Mouse (Mus musculus) kidney, embryonic 16.5 days (tissue): ENCODE measurements around the gene Acvr1b. TPM values are rescaled to one million over a fixed set of nuclear protein-coding genes. Genes with fewer than 3 reads are reported as not detected.

ENCODE experiments used
- ATAC-seq: fragments of 200-750 bp; cut with Nextera tagmentation; 2 replicates; pipeline ENCODE4 v1.8.0; 2017; ENCODE audit warnings: moderate TSS enrichment; ENCODE audit not compliant: low FRiP score, low TSS enrichment
- H3K27ac ChIP-seq: fragments of 300-500 bp; sonication (generic); 2 replicates; pipeline ENCODE4 v1.5.1; 2014; ENCODE audit warnings: low read length
- H3K27me3 ChIP-seq: fragments of 300-500 bp; sonication (generic); 2 replicates; pipeline ENCODE4 v1.6.1; 2014; ENCODE audit warnings: low read length, control low read depth, mixed read lengths; ENCODE audit not compliant: insufficient read depth
- H3K36me3 ChIP-seq: fragments of 300-500 bp; sonication (generic); 2 replicates; pipeline ENCODE4 v1.6.1; 2014; ENCODE audit warnings: low read length, control low read depth, mixed read lengths; ENCODE audit not compliant: insufficient read depth
- H3K4me1 ChIP-seq: fragments of 300-500 bp; sonication (generic); 2 replicates; pipeline ENCODE4 v1.6.1; 2014; ENCODE audit warnings: low read length, control low read depth, mixed read lengths; ENCODE audit not compliant: insufficient read depth
- H3K4me2 ChIP-seq: fragments of 300-500 bp; sonication (generic); replicated peaks from 2 replicates; pipeline ENCODE4 v1.6.1; 2014; ENCODE audit warnings: low read depth, low read length
- H3K4me3 ChIP-seq: fragments of 300-500 bp; sonication (generic); 2 replicates; pipeline ENCODE4 v1.5.1; 2014; ENCODE audit warnings: mild to moderate bottlenecking, low read length
- H3K9ac ChIP-seq: fragments of 300-500 bp; sonication (generic); replicated peaks from 2 replicates; pipeline ENCODE4 v1.6.1; 2014; ENCODE audit warnings: low read length
- H3K9me3 ChIP-seq: fragments of 300-500 bp; sonication (generic); 2 replicates; pipeline ENCODE4 v1.6.1; 2016; ENCODE audit warnings: low read length, control low read depth
- WGBS: fragments of 180-500 bp; shearing (Covaris S2); extraction: QIAGEN DNeasy Blood & Tissue Kit; methylation state at CpG from one replicate; pipeline ENCODE4 v1.1.7; 2014; 5-methylcytosine and 5-hydroxymethylcytosine counted together
- polyA plus RNA-seq: library from polyadenylated mRNA; unstranded; fragments of >200 nt; fragmentation: Nextera tagmentation; extraction: Ambion mirVana; gene quantifications from 2 replicates; pipeline ENCODE4 v1.2.1, GENCODE M21; 2015

Acvr1b gene
- polyA plus RNA-seq, 1 experiment from 2014 or later = 8.8 TPM

- no peak overlapping the region for H3K4me2 ChIP-seq
- no peak overlapping the region for H3K4me3 ChIP-seq
- no peak overlapping the region for H3K9ac ChIP-seq
- no peaks in the 10 kb centered on the region for H3K27me3 ChIP-seq
- peak overlapping the region; percentile 19; the same call in 1 of the 2 replicates for H3K27ac ChIP-seq
- 26% methylated on average over 4 of the region's 4 CpGs for WGBS
- H3K36me3 ChIP-seq = no peaks in the 10 kb centered on the region; the same call in 1 of the 2 replicates
- no peaks in the 10 kb centered on the region for H3K9me3 ChIP-seq
- ATAC-seq = 0 out of 2 replicates have a peak, but pooled peaks have one; percentile 25
- H3K4me1 ChIP-seq = peaks cover 49% of the 10 kb centered on the region
Measured at GRCm38 (mm10) chr15:101181500-101181899, 7.6 kb downstream of the Acvr1b start.

- Histone ChIP-seq H3K27ac (peak overlapping the region; percentile 54; the same call in 1 of the 2 replicates), H3K4me3 (no peak overlapping the region), H3K9me3 (no peaks in the 10 kb centered on the region), H3K4me1 (peaks cover 41% of the 10 kb centered on the region), H3K27me3 (no peaks in the 10 kb centered on the region), H3K9ac (no peak overlapping the region; the same call in 1 of the 2 replicates), H3K4me2 (no peak overlapping the region), H3K36me3 (no peaks in the 10 kb centered on the region; the same call in 1 of the 2 replicates)
- 29% methylated on average over 5 of the region's 5 CpGs for WGBS
- no peak for ATAC-seq
Measured at GRCm38 (mm10) chr15:101182676-101183075, 8.8 kb downstream of the Acvr1b start.

GRCm38 (mm10) chr15:101184300-101184699, 10.4 kb downstream of the Acvr1b start:
- Histone ChIP-seq H3K4me2 (no peak overlapping the region), H3K9ac (no peak overlapping the region), H3K9me3 (no peaks in the 10 kb centered on the region), H3K4me3 (no peak overlapping the region), H3K4me1 (peaks cover 42% of the 10 kb centered on the region), H3K27me3 (no peaks in the 10 kb centered on the region), H3K27ac (no peak overlapping the region), H3K36me3 (no peaks in the 10 kb centered on the region; the same call in 1 of the 2 replicates)
- WGBS = 95% methylated on average over 8 of the region's 8 CpGs
- ATAC-seq = no peak

- Histone ChIP-seq H3K9ac (no peak overlapping the region), H3K27ac (no peak overlapping the region), H3K27me3 (no peaks in the 10 kb centered on the region), H3K4me3 (no peak overlapping the region), H3K4me1 (peaks cover 39% of the 10 kb centered on the region), H3K9me3 (no peaks in the 10 kb centered on the region), H3K36me3 (no peaks in the 10 kb centered on the region; the same call in 1 of the 2 replicates), H3K4me2 (no peak overlapping the region)
- no peak for ATAC-seq
- WGBS = 92% methylated on average over 3 of the region's 3 CpGs
Measured at GRCm38 (mm10) chr15:101185549-101185948, 11.7 kb downstream of the Acvr1b start.

- Histone ChIP-seq H3K9me3 (no peaks in the 10 kb centered on the region), H3K4me1 (peaks cover 39% of the 10 kb centered on the region), H3K36me3 (no peaks in the 10 kb centered on the region; the same call in 1 of the 2 replicates), H3K4me2 (no peak overlapping the region), H3K27ac (no peak overlapping the region), H3K27me3 (no peaks in the 10 kb centered on the region), H3K4me3 (no peak overlapping the region), H3K9ac (no peak overlapping the region)
- WGBS = 42% methylated on average over 5 of the region's 5 CpGs
- ATAC-seq = no peak
Measured at GRCm38 (mm10) chr15:101187907-101188306, 14.0 kb downstream of the Acvr1b start.

GRCm38 (mm10) chr15:101189981-101190761, 16.3 kb downstream of the Acvr1b start:
- Histone ChIP-seq H3K36me3 (peaks cover 9% of the 10 kb centered on the region; the same call in 1 of the 2 replicates), H3K4me2 (no peak overlapping the region), H3K9ac (no peak overlapping the region; the same call in 1 of the 2 replicates), H3K27me3 (no peaks in the 10 kb centered on the region), H3K4me3 (no peak overlapping the region), H3K4me1 (peaks cover 51% of the 10 kb centered on the region), H3K9me3 (no peaks in the 10 kb centered on the region), H3K27ac (no peak overlapping the region)
- 72% methylated on average over 10 of the region's 10 CpGs for WGBS
- ATAC-seq = no peak

GRCm38 (mm10) chr15:101190762-101191150, 16.9 kb downstream of the Acvr1b start:
- ATAC-seq = no peak
- Histone ChIP-seq H3K27ac (no peak overlapping the region), H3K36me3 (peaks cover 13% of the 10 kb centered on the region; the same call in 1 of the 2 replicates), H3K4me1 (peaks cover 55% of the 10 kb centered on the region), H3K4me2 (no peak overlapping the region), H3K4me3 (no peak overlapping the region), H3K9ac (no peak overlapping the region), H3K9me3 (no peaks in the 10 kb centered on the region), H3K27me3 (no peaks in the 10 kb centered on the region)
- 75% methylated on average over 5 of the region's 5 CpGs for WGBS

- 0 out of 2 replicates have a peak overlapping the region, but pooled peaks have one; percentile 20 for H3K27ac ChIP-seq
- ATAC-seq = no peak
Measured at GRCm38 (mm10) chr15:101191459-101192259, 17.8 kb downstream of the Acvr1b start.

GRCm38 (mm10) chr15:101192260-101192640, 18.4 kb downstream of the Acvr1b start:
- Histone ChIP-seq H3K27me3 (no peaks in the 10 kb centered on the region), H3K4me2 (no peak overlapping the region), H3K9me3 (no peaks in the 10 kb centered on the region), H3K4me1 (peaks cover 70% of the 10 kb centered on the region), H3K36me3 (peaks cover 25% of the 10 kb centered on the region), H3K4me3 (no peak overlapping the region), H3K27ac (no peak overlapping the region), H3K9ac (no peak overlapping the region)
- WGBS = 57% methylated on average over 7 of the region's 7 CpGs
- ATAC-seq = no peak

More at GRCm38 (mm10) chr15:101191459-101192259, 17.8 kb downstream of the Acvr1b start:
- Histone ChIP-seq H3K9me3 (no peaks in the 10 kb centered on the region), H3K36me3 (peaks cover 22% of the 10 kb centered on the region), H3K4me3 (no peak overlapping the region), H3K4me1 (peaks cover 64% of the 10 kb centered on the region), H3K27me3 (no peaks in the 10 kb centered on the region), H3K4me2 (no peak overlapping the region), H3K9ac (no peak overlapping the region)
- 38% methylated on average over 13 of the region's 13 CpGs for WGBS
